Mouse (Mus musculus): ENCODE results near the gene 2200002J24Rik.

DNA sequence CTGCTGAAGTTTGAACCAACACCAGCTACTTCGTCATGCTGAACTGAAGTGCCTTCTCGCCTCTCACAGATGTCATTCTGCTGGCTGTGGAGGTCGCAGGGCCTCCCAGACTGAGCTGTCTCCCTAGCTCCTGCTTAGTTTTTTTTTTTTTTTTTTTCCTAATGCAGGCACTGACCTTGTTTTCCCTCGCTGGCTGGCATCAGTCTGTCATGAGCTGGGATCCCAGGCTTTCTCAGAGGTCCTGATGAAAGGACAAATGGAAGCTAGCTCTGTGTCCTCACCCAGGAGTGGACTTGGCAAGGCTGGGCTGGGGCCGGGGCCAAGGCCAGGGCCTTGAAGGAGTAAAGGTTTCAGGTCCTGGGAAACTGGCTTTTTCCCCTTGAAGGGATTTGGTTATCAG lies 16.8 kb upstream of the 2200002J24Rik start:
- no peak for TF ChIP-seq CTCF (IDR thresholded peaks at IDR 0.05; ENCODE audit: low read depth)
- TF ChIP-seq EP300 (optimal IDR thresholded peaks at IDR 0.05), result no peak
